Comparison of ENCODE assay signal across 8 mouse cellular contexts in genomic region chr8:57574398-57574797, GRCm38 (mm10).
DNase-seq lines count a peak whose midpoint lies in the region; ATAC-seq and TF ChIP-seq lines count a peak whose summit lies in the region.

No protein-coding gene starts in this region.

- DNase-seq in heart, adult 9 months (ENCODE audit: low spot score in 2 of 2) = peak; percentile 25 to 58
- no peak for DNase-seq in heart, embryonic 10.5 days (ENCODE audit: low spot score)
- DNase-seq in cerebellum, postnatal 10 days = peak; percentile 88 to 91
- peak; percentile 67 for DNase-seq in gastrocnemius, adult 18-20 months (ENCODE audit: low spot score)
- peak; percentile 26 for DNase-seq in kidney, adult 11 months
- DNase-seq in limb, embryonic 11.5 days (ENCODE audit: low spot score) = peak; percentile 78
- DNase-seq in midbrain, postnatal 0 days (ENCODE audit: low spot score) = peak; percentile 79
- DNase-seq in spleen, postnatal 14 days (ENCODE audit: low spot score in 2 of 2) = peak; percentile 31 to 63

- H3K9ac ChIP-seq in limb, embryonic 11.5 days (ENCODE audit: low read length) = no peak overlapping the region
- no peak overlapping the region for H3K9ac ChIP-seq in midbrain, postnatal 0 days (replicated peaks; ENCODE audit: low read length, poor library complexity, severe bottlenecking)

- no peak overlapping the region for H3K27ac ChIP-seq in heart, embryonic 10.5 days
- no peak overlapping the region for H3K27ac ChIP-seq in limb, embryonic 11.5 days (replicated peaks; ENCODE audit: low read depth, low read length)
- H3K27ac ChIP-seq in midbrain, postnatal 0 days (ENCODE audit: low read depth, low read length) = no peak overlapping the region

- WGBS in heart, embryonic 10.5 days = 11% methylated on average over 7 of the region's 7 CpGs
- WGBS in limb, embryonic 11.5 days = 11% methylated on average over 7 of the region's 7 CpGs
- 12% methylated on average over 7 of the region's 7 CpGs for WGBS in midbrain, postnatal 0 days

- peaks cover 17% of the 10 kb centered on the region for H3K4me1 ChIP-seq in heart, embryonic 10.5 days
- no peaks in the 10 kb centered on the region for H3K4me1 ChIP-seq in limb, embryonic 11.5 days (ENCODE audit: control insufficient read depth, insufficient read depth, low read length)
- H3K4me1 ChIP-seq in midbrain, postnatal 0 days (ENCODE audit: insufficient read depth, low read length) = 0 out of 2 replicates have a peak, but pooled peaks cover 4% of the 10 kb centered on the region

- TF ChIP-seq CTCF in midbrain, postnatal 0 days (IDR thresholded peaks at IDR 0.05) = peak; percentile 86

- H3K9me3 ChIP-seq in heart, embryonic 10.5 days = no peaks in the 10 kb centered on the region
- no peaks in the 10 kb centered on the region for H3K9me3 ChIP-seq in limb, embryonic 11.5 days (ENCODE audit: control insufficient read depth, low read length)
- H3K9me3 ChIP-seq in midbrain, postnatal 0 days (ENCODE audit: low read length) = no peaks in the 10 kb centered on the region

- peaks cover 12% of the 10 kb centered on the region; the same call in 1 of the 2 replicates for H3K27me3 ChIP-seq in heart, embryonic 10.5 days (ENCODE audit: insufficient read depth, poor library complexity, severe bottlenecking)
- H3K27me3 ChIP-seq in limb, embryonic 11.5 days (ENCODE audit: control insufficient read depth, insufficient read depth, low read length) = no peaks in the 10 kb centered on the region
- no peaks in the 10 kb centered on the region for H3K27me3 ChIP-seq in midbrain, postnatal 0 days (ENCODE audit: insufficient read depth, low read length)

- H3K36me3 ChIP-seq in heart, embryonic 10.5 days = no peaks in the 10 kb centered on the region
- no peaks in the 10 kb centered on the region for H3K36me3 ChIP-seq in limb, embryonic 11.5 days (ENCODE audit: control insufficient read depth, insufficient read depth, low read length)
- no peaks in the 10 kb centered on the region for H3K36me3 ChIP-seq in midbrain, postnatal 0 days (ENCODE audit: insufficient read depth, low read length)

- no peak for ATAC-seq in limb, embryonic 11.5 days (ENCODE audit: insufficient number of reproducible peaks, low FRiP score, low TSS enrichment, low read depth)
- ATAC-seq in midbrain, postnatal 0 days (ENCODE audit: low FRiP score) = peak; percentile 73

- H3K4me3 ChIP-seq in heart, embryonic 10.5 days = no peak overlapping the region
- no peak overlapping the region for H3K4me3 ChIP-seq in limb, embryonic 11.5 days (ENCODE audit: low read depth, low read length)
- no peak overlapping the region for H3K4me3 ChIP-seq in midbrain, postnatal 0 days (ENCODE audit: low read depth, low read length)

- H3K4me2 ChIP-seq in limb, embryonic 11.5 days (ENCODE audit: low read depth, severe bottlenecking) = no peak overlapping the region
- H3K4me2 ChIP-seq in midbrain, postnatal 0 days (ENCODE audit: low read depth, low read length, poor library complexity, severe bottlenecking) = no peak overlapping the region
